Mouse (Mus musculus) brain, embryonic 14.5 days (tissue): ENCODE measurements around the gene Arhgap17.

Experiments used
- CTCF ChIP-seq: fragments of 200-500 bp; IDR thresholded peaks from 2 replicates; pipeline ENCODE4 v1.5.1; 2012; ENCODE audit warnings: inconsistent platforms, mild to moderate bottlenecking, moderate library complexity, borderline replicate concordance; ENCODE audit not compliant: insufficient read depth, insufficient read length; ENCODE audit errors: extremely low read depth
- POLR2A ChIP-seq: fragments of 200-500 bp; IDR thresholded peaks from 2 replicates; pipeline ENCODE4 v1.6.1; 2012; ENCODE audit warnings: mild to moderate bottlenecking, inconsistent platforms, borderline replicate concordance; ENCODE audit not compliant: poor library complexity, insufficient read depth, insufficient read length, severe bottlenecking; ENCODE audit errors: extremely low read depth

GRCm38 (mm10) chr7:123244833-123245232 is 124.9 kb downstream of the Arhgap17 start:
- TF ChIP-seq CTCF (no peak), POLR2A (no peak)
